Mouse (Mus musculus) intestine, embryonic 15.5 days (tissue): ENCODE data around the gene Olfr665. TPM values are rescaled to one million over a fixed set of nuclear protein-coding genes. Genes with fewer than 3 reads are reported as not detected.
"Not testable (repeated sequence)": the region's sequence is repeated elsewhere in the genome, so short reads cannot be mapped to it uniquely, and the experiment has no call there.

Experiments used
- ATAC-seq: fragments of 200-750 bp; cut with Nextera tagmentation; 2 replicates; pipeline ENCODE4 v1.8.0; 2017; ENCODE audit warnings: moderate TSS enrichment, moderate library complexity
- H3K27ac ChIP-seq: fragments of 300-500 bp; sonication (generic); 2 replicates; pipeline ENCODE4 v1.5.1; 2015; ENCODE audit warnings: mild to moderate bottlenecking, inconsistent platforms
- H3K27me3 ChIP-seq: fragments of 300-500 bp; sonication (generic); replicated peaks from 2 replicates; pipeline ENCODE4 v1.6.1; 2015; ENCODE audit warnings: inconsistent platforms
- H3K36me3 ChIP-seq: fragments of 300-500 bp; sonication (generic); 2 replicates; pipeline ENCODE4 v1.6.1; 2015; ENCODE audit warnings: inconsistent platforms
- H3K4me1 ChIP-seq: fragments of 300-500 bp; sonication (generic); replicated peaks from 2 replicates; pipeline ENCODE4 v1.6.1; 2015; ENCODE audit warnings: inconsistent platforms
- H3K4me2 ChIP-seq: fragments of 300-500 bp; sonication (generic); replicated peaks from 2 replicates; pipeline ENCODE4 v1.6.1; 2015; ENCODE audit warnings: mild to moderate bottlenecking, inconsistent platforms
- H3K4me3 ChIP-seq: fragments of 300-500 bp; sonication (generic); replicated peaks from 2 replicates; pipeline ENCODE4 v1.5.1; 2015; ENCODE audit warnings: inconsistent platforms
- H3K9ac ChIP-seq: fragments of 300-500 bp; sonication (generic); 2 replicates; pipeline ENCODE4 v1.6.1; 2015; ENCODE audit warnings: inconsistent platforms
- H3K9me3 ChIP-seq: fragments of 300-500 bp; sonication (generic); 2 replicates; pipeline ENCODE4 v1.6.1; 2016; ENCODE audit warnings: inconsistent platforms
- WGBS: fragments of 180-500 bp; shearing (Covaris S2); methylation state at CpG from one replicate; pipeline ENCODE4 v1.1.7; 2015; 5-methylcytosine and 5-hydroxymethylcytosine counted together
- polyA plus RNA-seq: library from polyadenylated mRNA; unstranded; fragments of >200 nt; fragmentation: Nextera tagmentation; extraction: Ambion mirVana; gene quantifications from 2 replicates; pipeline ENCODE4 v1.2.1, GENCODE M21; 2015

Olfr665 gene
- polyA plus RNA-seq, result not detected in 2 replicates

- 37% methylated on average over 1 of the region's 1 CpGs for WGBS
These were observed at the start of gene Olfr665 for GRCm38 (mm10) chr7:104877731-104878130. TSS of gene Olfr665 (plus strand) at chr7:104878031.

GRCm38 (mm10) chr7:104842503-104842902 is 35.3 kb upstream of the Olfr665 start, which contains the start of gene Usp17lb:
TSS of gene Usp17lb (minus strand) at chr7:104842603.
- H3K4me2 ChIP-seq, result no peak within 1 kb of the TSS
- WGBS, result 57% methylated on average over 1 of the region's 1 CpGs
- no peak within 1 kb of the TSS for H3K9ac ChIP-seq
- no peak within 1 kb of the TSS for H3K4me3 ChIP-seq
- no peak within 1 kb of the TSS for H3K27ac ChIP-seq
- ATAC-seq, result no peak
- no peaks in the 10 kb centered on the region for H3K27me3 ChIP-seq
- no peaks in the 10 kb centered on the region for H3K9me3 ChIP-seq
- no peaks in the 10 kb centered on the region for H3K36me3 ChIP-seq
- H3K4me1 ChIP-seq, result no peaks in the 10 kb centered on the region

More at GRCm38 (mm10) chr7:104877731-104878130, at the start of gene Olfr665:
- no peak for ATAC-seq
- Histone ChIP-seq H3K4me1 (no peaks in the 10 kb centered on the region), H3K9ac (no peak within 1 kb of the TSS), H3K36me3 (no peaks in the 10 kb centered on the region), H3K27ac (no peak within 1 kb of the TSS), H3K27me3 (no peaks in the 10 kb centered on the region), H3K4me2 (no peak within 1 kb of the TSS), H3K4me3 (no peak within 1 kb of the TSS), H3K9me3 (no peaks in the 10 kb centered on the region)

- WGBS, result 73% methylated on average over 1 of the region's 1 CpGs
- no peak overlapping the region for H3K4me3 ChIP-seq
- ATAC-seq, result no peak
- H3K27ac ChIP-seq, result no peak overlapping the region
- no peaks in the 10 kb centered on the region for H3K9me3 ChIP-seq
- H3K4me2 ChIP-seq, result no peak overlapping the region
- H3K36me3 ChIP-seq, result no peaks in the 10 kb centered on the region
- no peak overlapping the region for H3K9ac ChIP-seq
- no peaks in the 10 kb centered on the region for H3K27me3 ChIP-seq
- no peaks in the 10 kb centered on the region for H3K4me1 ChIP-seq
These were observed 34.0 kb upstream of the Olfr665 start for GRCm38 (mm10) chr7:104843731-104844287.

- not testable (repeated sequence) for H3K4me2 ChIP-seq, H3K27me3 ChIP-seq, H3K4me3 ChIP-seq, H3K9me3 ChIP-seq, H3K9ac ChIP-seq, H3K36me3 ChIP-seq, ATAC-seq, H3K27ac ChIP-seq, H3K4me1 ChIP-seq
- WGBS, result 81% methylated on average over 2 of the region's 2 CpGs
These were observed 26.3 kb upstream of the Olfr665 start for GRCm38 (mm10) chr7:104851546-104851945.

- H3K27ac ChIP-seq, result no peak overlapping the region
- no peaks in the 10 kb centered on the region for H3K36me3 ChIP-seq
- no peak overlapping the region for H3K4me2 ChIP-seq
- no peak overlapping the region for H3K4me3 ChIP-seq
- no peaks in the 10 kb centered on the region for H3K9me3 ChIP-seq
- 71% methylated on average over 3 of the region's 3 CpGs for WGBS
- no peak for ATAC-seq
- H3K9ac ChIP-seq, result no peak overlapping the region
- H3K4me1 ChIP-seq, result no peaks in the 10 kb centered on the region
- no peaks in the 10 kb centered on the region for H3K27me3 ChIP-seq
These were observed 22.5 kb upstream of the Olfr665 start for GRCm38 (mm10) chr7:104855248-104855750.

- H3K4me1 ChIP-seq, ATAC-seq, H3K9me3 ChIP-seq, H3K9ac ChIP-seq, H3K4me2 ChIP-seq, H3K4me3 ChIP-seq, H3K27ac ChIP-seq, H3K36me3 ChIP-seq, H3K27me3 ChIP-seq: not testable (repeated sequence)
- WGBS, result 83% methylated on average over 2 of the region's 2 CpGs
These were observed 21.1 kb upstream of the Olfr665 start, which contains the start of gene Usp17la for GRCm38 (mm10) chr7:104856709-104857108. TSS of gene Usp17la (plus strand) at chr7:104857009.

- Histone ChIP-seq H3K27ac (no peak overlapping the region), H3K36me3 (no peaks in the 10 kb centered on the region), H3K4me2 (no peak overlapping the region), H3K9ac (no peak overlapping the region), H3K4me1 (no peaks in the 10 kb centered on the region), H3K27me3 (no peaks in the 10 kb centered on the region), H3K4me3 (no peak overlapping the region), H3K9me3 (no peaks in the 10 kb centered on the region)
- WGBS, result 67% methylated on average over 1 of the region's 1 CpGs
- ATAC-seq, result no peak
These were observed 20.1 kb upstream of the Olfr665 start for GRCm38 (mm10) chr7:104857683-104858082.

- H3K9me3 ChIP-seq, result no peaks in the 10 kb centered on the region
- no peak overlapping the region for H3K27ac ChIP-seq
- 81% methylated on average over 3 of the region's 3 CpGs for WGBS
- no peak overlapping the region for H3K4me3 ChIP-seq
- H3K27me3 ChIP-seq, result no peaks in the 10 kb centered on the region
- H3K9ac ChIP-seq, result no peak overlapping the region
- H3K4me1 ChIP-seq, result no peaks in the 10 kb centered on the region
- H3K4me2 ChIP-seq, result no peak overlapping the region
- ATAC-seq, result no peak
- no peaks in the 10 kb centered on the region for H3K36me3 ChIP-seq
These were observed 16.4 kb upstream of the Olfr665 start for GRCm38 (mm10) chr7:104861381-104861780.

GRCm38 (mm10) chr7:104895852-104896251 is 18.0 kb downstream of the Olfr665 start, which contains the start of gene Olfr666:
TSS of gene Olfr666 (minus strand) at chr7:104895952.
- Histone ChIP-seq H3K36me3 (no peaks in the 10 kb centered on the region), H3K9me3 (no peaks in the 10 kb centered on the region), H3K27ac (no peak within 1 kb of the TSS), H3K4me3 (no peak within 1 kb of the TSS), H3K4me2 (no peak within 1 kb of the TSS), H3K9ac (no peak within 1 kb of the TSS), H3K27me3 (no peaks in the 10 kb centered on the region), H3K4me1 (no peaks in the 10 kb centered on the region)
- ATAC-seq, result no peak
- 85% methylated on average over 2 of the region's 2 CpGs for WGBS

- Histone ChIP-seq H3K36me3 (no peaks in the 10 kb centered on the region), H3K4me1 (no peaks in the 10 kb centered on the region), H3K9me3 (no peaks in the 10 kb centered on the region), H3K9ac (no peak within 1 kb of the TSS), H3K4me2 (no peak within 1 kb of the TSS), H3K27me3 (no peaks in the 10 kb centered on the region), H3K27ac (no peak within 1 kb of the TSS), H3K4me3 (no peak within 1 kb of the TSS)
- WGBS, result 80% methylated on average over 1 of the region's 1 CpGs
- ATAC-seq, result no peak
These were observed 43.6 kb downstream of the Olfr665 start, which contains the start of gene Olfr667 for GRCm38 (mm10) chr7:104921382-104921781. TSS of gene Olfr667 (minus strand) at chr7:104921482.

GRCm38 (mm10) chr7:104927957-104928356 is 50.1 kb downstream of the Olfr665 start, which contains the start of gene Olfr668:
TSS of gene Olfr668 (minus strand) at chr7:104928057.
- Histone ChIP-seq H3K9ac (no peak within 1 kb of the TSS), H3K4me2 (no peak within 1 kb of the TSS), H3K27ac (no peak within 1 kb of the TSS), H3K27me3 (no peaks in the 10 kb centered on the region), H3K9me3 (no peaks in the 10 kb centered on the region), H3K4me1 (no peaks in the 10 kb centered on the region), H3K4me3 (no peak within 1 kb of the TSS), H3K36me3 (no peaks in the 10 kb centered on the region)
- 82% methylated on average over 1 of the region's 1 CpGs for WGBS
- ATAC-seq, result no peak
